Mouse (Mus musculus): Measurements from ENCODE around the gene Gsg1l.

DNA sequence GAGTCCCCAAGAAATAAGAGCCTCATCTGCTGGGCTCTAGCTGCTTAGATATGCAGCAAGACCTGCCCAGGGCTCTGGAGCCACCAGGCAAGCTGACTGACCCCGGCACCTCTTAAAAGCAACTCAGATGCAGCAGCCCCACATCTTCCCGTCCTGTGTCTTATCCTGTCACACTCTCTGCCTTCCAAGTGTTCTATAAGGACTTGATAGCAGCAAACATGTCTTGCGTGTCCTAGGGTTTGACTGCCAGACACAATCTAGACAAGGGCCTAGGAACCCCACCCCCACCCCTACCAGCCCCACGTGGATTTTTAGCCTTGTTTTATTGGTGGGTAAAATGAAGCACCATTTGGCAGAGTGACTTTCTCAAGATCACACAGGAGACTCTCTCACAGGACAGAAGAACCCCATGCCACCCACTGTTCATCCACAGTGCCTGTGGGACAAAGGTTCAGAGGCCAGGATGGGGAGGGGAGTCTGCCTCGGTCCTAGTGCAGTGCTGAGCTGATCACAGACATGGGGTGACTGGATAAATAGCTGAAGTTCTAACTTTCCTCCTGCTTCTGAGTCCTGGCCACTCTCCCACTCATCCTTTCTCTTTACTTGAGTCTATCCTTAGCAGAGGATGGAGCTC, 16.9 kb downstream of the Gsg1l start:
- TF ChIP-seq CTCF (IDR thresholded peaks at IDR 0.05; ENCODE audit: extremely low read depth, insufficient read length, insufficient replicate concordance, low read depth, low read length) (no peak), POLR2A (IDR thresholded peaks at IDR 0.05; ENCODE audit: low read depth, low read length) (no peak)

Measured in small intestine, adult 2 months (tissue).